Mouse (Mus musculus) embryonic fibroblast, embryonic 13.5 days (primary cell): Measurements from ENCODE around the gene Rbp2.

ENCODE experiments used
- CTCF ChIP-seq: IDR thresholded peaks from 2 replicates; pipeline ENCODE4 v1.5.1; 2011; ENCODE audit warnings: mild to moderate bottlenecking, control low read depth, low read length, moderate library complexity, borderline replicate concordance; ENCODE audit not compliant: insufficient read depth
- POLR2A ChIP-seq: IDR thresholded peaks from 2 replicates; pipeline ENCODE4 v1.6.1; 2011; ENCODE audit warnings: low read depth, mild to moderate bottlenecking, control low read depth, low read length, moderate library complexity

DNA sequence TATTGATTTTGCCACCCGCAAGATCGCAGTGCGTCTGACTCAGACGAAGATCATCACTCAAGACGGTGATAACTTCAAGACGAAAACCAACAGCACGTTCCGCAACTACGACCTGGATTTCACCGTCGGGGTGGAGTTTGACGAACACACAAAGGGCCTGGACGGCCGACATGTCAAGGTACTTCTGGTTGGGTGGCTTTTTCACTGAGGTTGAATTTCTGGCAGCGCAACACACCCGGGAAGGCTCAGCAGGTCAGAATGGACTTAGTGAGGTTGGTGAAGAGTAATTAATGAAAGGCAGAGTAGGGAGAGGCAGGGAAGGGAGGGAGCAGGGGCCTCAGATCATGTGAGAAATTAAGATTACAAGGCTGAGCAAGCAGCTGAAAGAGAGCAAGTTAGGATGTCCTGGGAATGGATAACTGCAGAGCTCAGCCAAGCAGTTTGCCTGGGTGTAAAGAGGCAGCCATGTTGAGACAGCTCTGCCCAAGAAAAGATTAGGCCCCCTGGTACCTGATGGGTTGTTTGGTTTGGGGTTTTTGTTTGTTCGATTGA is 12.9 kb downstream of the Rbp2 start:
- TF ChIP-seq CTCF (no peak), POLR2A (no peak)
